Mouse (Mus musculus) CD8-positive naive resting alpha-beta T cell, adult 2 months (primary cell): ENCODE data around the gene 1700024G13Rik.

Experiments used
- DNase-seq, 2 experiments: peaks; one replicate each; pipeline ENCODE4 v3.0.0; 2022; ENCODE audit warnings: low read depth in 2 of 2, low spot score in 2 of 2

1700024G13Rik gene

GRCm38 (mm10) chr14:32332515-32333445, 55.4 kb downstream of the 1700024G13Rik start:
- no peak for DNase-seq

DNA sequence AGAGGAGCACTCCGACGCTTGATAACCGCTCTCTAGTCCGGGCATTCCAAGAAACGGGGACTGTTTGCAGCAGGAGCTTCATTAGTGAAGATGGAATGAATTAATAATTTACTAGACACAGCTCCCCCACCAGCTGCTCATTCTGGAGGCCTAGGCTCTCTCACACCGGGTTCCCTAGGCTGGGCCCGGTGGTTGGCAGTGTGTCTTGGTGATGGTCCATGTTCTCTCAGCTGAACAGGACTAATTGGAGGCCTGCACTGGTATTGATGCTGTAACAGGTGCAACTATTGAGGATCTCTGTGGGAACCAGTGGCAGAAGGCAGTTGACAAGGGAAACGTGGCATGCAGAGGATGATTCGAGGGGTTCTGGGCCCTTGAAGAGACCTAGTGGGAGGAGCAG, 60.8 kb downstream of the 1700024G13Rik start:
- no peak for DNase-seq
